Mouse (Mus musculus): ENCODE data around the gene Rnd1.

DNA sequence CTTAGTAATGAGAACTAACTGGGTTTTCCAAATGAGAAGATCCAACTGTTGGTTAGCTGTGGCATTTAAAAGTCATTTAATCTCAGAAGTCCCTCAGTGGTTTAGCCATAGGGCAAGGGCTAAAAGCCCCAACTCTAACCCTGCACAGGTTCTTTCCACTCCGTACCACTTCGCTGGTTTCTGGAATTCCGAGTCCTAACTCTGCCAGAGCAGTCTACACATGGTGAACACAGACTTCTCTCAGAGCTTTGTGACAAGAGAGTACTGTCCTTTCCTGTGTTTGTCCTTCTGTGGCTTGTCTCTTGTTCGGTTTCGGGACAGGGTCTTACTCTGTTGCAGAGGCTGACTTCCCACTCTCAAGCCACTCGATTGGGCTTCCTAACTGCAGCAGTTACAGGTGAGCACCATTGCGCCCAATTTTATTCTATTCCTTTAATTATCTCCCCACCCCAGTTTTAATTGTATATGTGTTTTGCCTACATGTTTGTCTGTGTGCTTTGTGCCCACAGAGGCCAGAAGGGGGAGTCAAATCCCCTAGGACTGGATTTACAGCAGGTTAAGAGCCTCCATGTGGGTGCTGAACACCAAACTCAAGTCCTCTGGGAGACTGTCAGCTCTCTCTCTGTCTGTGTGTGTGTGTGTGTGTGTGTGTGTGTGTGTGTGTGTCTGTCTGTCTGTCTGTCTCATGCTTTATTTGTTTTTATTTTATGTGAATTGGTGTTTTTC is 50.6 kb downstream of the Rnd1 start:
- no peak for TF ChIP-seq EP300 (IDR thresholded peaks at IDR 0.05; ENCODE audit: low read depth)
- peak; percentile 27; the same call in 1 of the 2 replicates for TF ChIP-seq CTCF (IDR thresholded peaks at IDR 0.05; ENCODE audit: low read depth)

Data from liver, embryonic 14.5 days (tissue).